Mouse (Mus musculus): ENCODE measurements around the gene Zfp277. TPM values are rescaled to one million over a fixed set of nuclear protein-coding genes. Genes with fewer than 3 reads are reported as not detected.

Gene Zfp277
- 31.4 and 33.7 TPM in 2 replicates for polyA plus RNA-seq (2015; fragmentation: Nextera tagmentation; extraction: Ambion mirVana)

- Histone ChIP-seq H3K4me3 (replicated peaks) (peak within 1 kb of the TSS; percentile 89), H3K27me3 (no peaks in the 10 kb centered on the region), H3K36me3 (no peaks in the 10 kb centered on the region), H3K9me3 (replicated peaks) (no peaks in the 10 kb centered on the region), H3K9ac (peak within 1 kb of the TSS; percentile 82), H3K4me1 (peaks cover 19% of the 10 kb centered on the region; the same call in 1 of the 2 replicates), H3K27ac (replicated peaks) (peak within 1 kb of the TSS; percentile 90), H3K4me2 (replicated peaks) (peak within 1 kb of the TSS; percentile 86)
- WGBS = under 1% methylated on average over 80 of the region's 80 CpGs
- ATAC-seq (ENCODE audit: insufficient number of reproducible peaks, low FRiP score, low TSS enrichment, low read depth) = peak; percentile 99
These were observed at the start of gene Zfp277, which contains the start of gene Dock4 for GRCm38 (mm10) chr12:40445648-40446449. Gene Zfp277 (minus strand): TSS chr12:40445902. Gene Dock4 (plus strand): TSS chr12:40445952.

GRCm38 (mm10) chr12:40486047-40486837 is 40.5 kb upstream of the Zfp277 start:
- Histone ChIP-seq H3K27ac (replicated peaks) (no peak overlapping the region), H3K4me3 (replicated peaks) (no peak overlapping the region), H3K4me1 (0 out of 2 replicates have a peak, but pooled peaks cover 9% of the 10 kb centered on the region), H3K9ac (no peak overlapping the region), H3K4me2 (replicated peaks) (no peak overlapping the region), H3K27me3 (no peaks in the 10 kb centered on the region), H3K9me3 (replicated peaks) (no peaks in the 10 kb centered on the region), H3K36me3 (no peaks in the 10 kb centered on the region)
- WGBS = 73% methylated on average over 12 of the region's 12 CpGs
- no peak for ATAC-seq (ENCODE audit: insufficient number of reproducible peaks, low FRiP score, low TSS enrichment, low read depth)

GRCm38 (mm10) chr12:40485210-40485609 is 39.5 kb upstream of the Zfp277 start:
- Histone ChIP-seq H3K9ac (no peak overlapping the region), H3K27ac (replicated peaks) (no peak overlapping the region), H3K4me2 (replicated peaks) (no peak overlapping the region), H3K4me1 (0 out of 2 replicates have a peak, but pooled peaks cover 6% of the 10 kb centered on the region), H3K4me3 (replicated peaks) (no peak overlapping the region), H3K27me3 (no peaks in the 10 kb centered on the region), H3K9me3 (replicated peaks) (no peaks in the 10 kb centered on the region), H3K36me3 (no peaks in the 10 kb centered on the region)
- 100% methylated on average over 1 of the region's 1 CpGs for WGBS
- no peak for ATAC-seq (ENCODE audit: insufficient number of reproducible peaks, low FRiP score, low TSS enrichment, low read depth)

GRCm38 (mm10) chr12:40484224-40484623 is 38.5 kb upstream of the Zfp277 start:
- H3K36me3 ChIP-seq = no peaks in the 10 kb centered on the region
- no peaks in the 10 kb centered on the region for H3K27me3 ChIP-seq
- H3K9me3 ChIP-seq (replicated peaks) = no peaks in the 10 kb centered on the region
- H3K4me3 ChIP-seq (replicated peaks) = no peak overlapping the region
- 19% methylated on average over 3 of the region's 3 CpGs for WGBS
- H3K4me2 ChIP-seq (replicated peaks) = no peak overlapping the region
- ATAC-seq (ENCODE audit: insufficient number of reproducible peaks, low FRiP score, low TSS enrichment, low read depth) = no peak
- H3K27ac ChIP-seq (replicated peaks) = no peak overlapping the region; the same call in 1 of the 2 replicates
- H3K4me1 ChIP-seq = 0 out of 2 replicates have a peak, but pooled peaks cover 6% of the 10 kb centered on the region
- H3K9ac ChIP-seq = no peak overlapping the region

GRCm38 (mm10) chr12:40477621-40478452 is 32.1 kb upstream of the Zfp277 start:
- Histone ChIP-seq H3K36me3 (no peaks in the 10 kb centered on the region), H3K27me3 (no peaks in the 10 kb centered on the region), H3K4me1 (peaks cover 19% of the 10 kb centered on the region), H3K9me3 (replicated peaks) (no peaks in the 10 kb centered on the region), H3K4me2 (replicated peaks) (no peak overlapping the region), H3K4me3 (replicated peaks) (no peak overlapping the region), H3K27ac (replicated peaks) (no peak overlapping the region), H3K9ac (no peak overlapping the region)
- WGBS = 36% methylated on average over 8 of the region's 8 CpGs
- ATAC-seq (ENCODE audit: insufficient number of reproducible peaks, low FRiP score, low TSS enrichment, low read depth) = no peak

- H3K9me3 ChIP-seq (replicated peaks) = no peaks in the 10 kb centered on the region
- H3K27me3 ChIP-seq = no peaks in the 10 kb centered on the region
- H3K4me1 ChIP-seq = peaks cover 27% of the 10 kb centered on the region
- no peak overlapping the region for H3K4me3 ChIP-seq (replicated peaks)
- ATAC-seq (ENCODE audit: insufficient number of reproducible peaks, low FRiP score, low TSS enrichment, low read depth) = peak; percentile 78
- no peak overlapping the region for H3K27ac ChIP-seq (replicated peaks)
- no peak overlapping the region for H3K9ac ChIP-seq
- 32% methylated on average over 2 of the region's 2 CpGs for WGBS
- no peak overlapping the region for H3K4me2 ChIP-seq (replicated peaks)
- H3K36me3 ChIP-seq = no peaks in the 10 kb centered on the region
These were observed 28.0 kb upstream of the Zfp277 start for GRCm38 (mm10) chr12:40473709-40474108.

- H3K4me3 ChIP-seq (replicated peaks) = peak overlapping the region; percentile 7; the same call in 1 of the 2 replicates
- no peak for ATAC-seq (ENCODE audit: insufficient number of reproducible peaks, low FRiP score, low TSS enrichment, low read depth)
These were observed 26.1 kb upstream of the Zfp277 start for GRCm38 (mm10) chr12:40471649-40472399.

GRCm38 (mm10) chr12:40469009-40469408 is 23.3 kb upstream of the Zfp277 start:
- Histone ChIP-seq H3K27ac (replicated peaks) (no peak overlapping the region), H3K4me3 (replicated peaks) (no peak overlapping the region), H3K9me3 (replicated peaks) (no peaks in the 10 kb centered on the region), H3K9ac (no peak overlapping the region), H3K36me3 (no peaks in the 10 kb centered on the region), H3K27me3 (no peaks in the 10 kb centered on the region), H3K4me2 (replicated peaks) (no peak overlapping the region), H3K4me1 (peaks cover 24% of the 10 kb centered on the region)
- WGBS = 73% methylated on average over 5 of the region's 5 CpGs
- no peak for ATAC-seq (ENCODE audit: insufficient number of reproducible peaks, low FRiP score, low TSS enrichment, low read depth)

More at GRCm38 (mm10) chr12:40471649-40472399, 26.1 kb upstream of the Zfp277 start:
- Histone ChIP-seq H3K4me2 (replicated peaks) (peak overlapping the region; percentile 39), H3K9me3 (replicated peaks) (no peaks in the 10 kb centered on the region), H3K9ac (no peak overlapping the region), H3K27me3 (no peaks in the 10 kb centered on the region), H3K4me1 (peaks cover 18% of the 10 kb centered on the region), H3K36me3 (no peaks in the 10 kb centered on the region), H3K27ac (replicated peaks) (peak overlapping the region; percentile 45; the same call in 1 of the 2 replicates)
- 33% methylated on average over 11 of the region's 11 CpGs for WGBS

GRCm38 (mm10) chr12:40468235-40468634 is 22.5 kb upstream of the Zfp277 start:
- Histone ChIP-seq H3K36me3 (no peaks in the 10 kb centered on the region), H3K4me2 (replicated peaks) (no peak overlapping the region), H3K4me1 (peaks cover 18% of the 10 kb centered on the region), H3K27me3 (no peaks in the 10 kb centered on the region), H3K9ac (no peak overlapping the region), H3K27ac (replicated peaks) (no peak overlapping the region), H3K4me3 (replicated peaks) (no peak overlapping the region), H3K9me3 (replicated peaks) (no peaks in the 10 kb centered on the region)
- no peak for ATAC-seq (ENCODE audit: insufficient number of reproducible peaks, low FRiP score, low TSS enrichment, low read depth)
- WGBS = 79% methylated on average over 4 of the region's 4 CpGs

GRCm38 (mm10) chr12:40464282-40464681 is 18.6 kb upstream of the Zfp277 start:
- no peak for ATAC-seq (ENCODE audit: insufficient number of reproducible peaks, low FRiP score, low TSS enrichment, low read depth)
- no peak overlapping the region for H3K9ac ChIP-seq
- no peak overlapping the region for H3K4me2 ChIP-seq (replicated peaks)
- WGBS = 54% methylated on average over 6 of the region's 6 CpGs
- H3K27me3 ChIP-seq = no peaks in the 10 kb centered on the region
- no peak overlapping the region for H3K4me3 ChIP-seq (replicated peaks)
- no peaks in the 10 kb centered on the region for H3K36me3 ChIP-seq
- no peak overlapping the region for H3K27ac ChIP-seq (replicated peaks)
- H3K4me1 ChIP-seq = peaks cover 10% of the 10 kb centered on the region; the same call in 1 of the 2 replicates
- H3K9me3 ChIP-seq (replicated peaks) = no peaks in the 10 kb centered on the region

All from embryonic facial prominence, embryonic 15.5 days (tissue).